Mouse (Mus musculus): ENCODE data around the gene Txndc16.

Gene Txndc16

GRCm38 (mm10) chr14:45220090-45220956 is at the start of gene Txndc16:
Gene Txndc16 (minus strand): TSS chr14:45220328.
- under 1% methylated on average over 59 of the region's 59 CpGs for WGBS

DNA sequence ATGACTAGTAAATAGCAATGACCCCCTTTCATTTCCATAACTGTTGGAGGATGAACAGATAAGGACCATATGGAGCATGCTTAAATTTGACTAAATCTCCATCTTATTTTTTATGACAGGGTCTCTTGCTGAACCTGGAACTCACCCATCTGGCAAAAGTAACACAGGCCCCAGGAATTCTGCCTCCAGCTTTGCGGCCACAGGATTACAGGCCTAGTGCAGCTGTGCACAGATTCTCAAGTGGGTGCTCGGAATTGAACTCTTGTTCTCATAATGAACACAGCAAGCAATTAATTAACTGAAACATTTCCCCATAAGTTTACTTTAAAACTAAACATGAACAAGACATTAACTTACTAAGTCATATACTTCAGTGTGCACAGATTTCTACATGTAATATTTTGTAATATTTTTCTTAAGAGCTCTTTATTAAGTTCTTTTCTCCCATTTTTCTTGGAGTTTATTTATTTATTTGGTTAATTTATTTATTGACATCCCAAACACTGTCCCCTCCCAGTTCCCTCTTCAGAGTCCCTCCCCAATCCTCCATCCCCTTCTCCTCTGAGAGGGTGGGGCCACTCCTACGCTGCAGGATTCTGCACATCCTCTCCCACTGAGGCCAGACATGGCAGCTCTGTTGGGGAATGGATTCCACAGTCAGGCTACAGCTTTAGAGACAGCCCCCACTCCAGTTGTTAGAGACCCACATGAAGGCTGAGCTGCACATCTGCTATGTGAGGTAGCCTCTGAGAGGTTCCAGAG is 43.9 kb upstream of the Txndc16 start:
- WGBS: 92% methylated on average over 3 of the region's 3 CpGs

- 83% methylated on average over 4 of the region's 4 CpGs for WGBS
Measured at GRCm38 (mm10) chr14:45251548-45252076, 31.5 kb upstream of the Txndc16 start.

- 61% methylated on average over 1 of the region's 1 CpGs for WGBS
Measured at GRCm38 (mm10) chr14:45241613-45242012, 21.5 kb upstream of the Txndc16 start.

GRCm38 (mm10) chr14:45239042-45239441 is 18.9 kb upstream of the Txndc16 start:
- WGBS: 79% methylated on average over 2 of the region's 2 CpGs

- WGBS: 8% methylated on average over 11 of the region's 11 CpGs
Measured at GRCm38 (mm10) chr14:45220957-45221630, 966 bp upstream of the Txndc16 start.

- WGBS: 1% methylated on average over 86 of the region's 86 CpGs
Measured at GRCm38 (mm10) chr14:45219281-45220089, 643 bp downstream of the Txndc16 start, which contains the start of gene Gpr137c. Gene Gpr137c (plus strand): TSS chr14:45219717.

DNA sequence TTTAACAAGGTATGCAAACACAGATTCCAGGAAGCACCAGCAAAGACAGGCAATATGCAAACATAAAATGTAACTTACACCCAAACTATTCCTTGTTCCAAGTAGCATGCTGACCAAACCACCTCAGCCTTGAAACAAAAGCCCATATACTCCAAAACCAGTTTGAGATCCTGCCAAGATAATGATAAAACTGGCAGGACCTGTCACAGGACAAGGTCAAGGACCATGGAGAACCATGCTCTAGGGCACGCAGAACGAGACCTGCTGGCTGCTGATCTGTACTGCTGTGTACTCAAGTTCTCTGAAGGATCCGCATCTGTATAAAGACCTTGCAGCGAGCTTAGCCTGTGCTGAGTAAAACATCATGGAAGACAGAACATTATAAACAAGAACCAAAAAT is 2.4 kb downstream of the Txndc16 start:
- WGBS: 75% methylated on average over 4 of the region's 4 CpGs

DNA sequence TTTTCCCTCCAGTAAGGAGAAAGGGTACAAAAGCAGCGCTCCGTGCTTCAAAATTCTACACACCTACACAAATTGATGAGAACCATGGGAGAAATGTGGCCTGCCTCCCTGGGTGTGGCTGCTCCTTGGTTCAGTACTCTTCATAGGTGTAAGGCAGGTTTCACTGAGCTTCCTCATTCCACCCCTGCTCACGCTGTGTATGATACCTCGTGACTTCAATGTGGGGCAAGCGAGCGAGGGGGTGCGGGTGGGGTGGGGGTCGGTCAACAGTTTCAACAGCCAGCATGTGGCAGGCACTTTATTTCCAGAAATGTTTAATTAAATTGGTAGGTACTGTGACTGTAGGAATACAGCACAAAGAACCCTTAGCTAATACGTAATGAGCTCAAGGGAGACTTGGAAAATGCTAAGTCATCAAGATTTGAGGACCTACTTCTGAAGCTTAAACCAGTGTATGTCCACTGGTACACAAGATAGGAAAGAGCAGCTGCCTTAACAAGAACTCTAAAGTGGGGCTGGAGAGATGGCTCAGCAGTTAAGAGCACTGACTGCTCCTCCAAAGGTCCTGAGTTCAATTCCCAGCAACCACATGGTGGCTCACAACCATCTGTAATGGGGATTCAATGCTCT is 3.3 kb downstream of the Txndc16 start:
- WGBS: 86% methylated on average over 9 of the region's 9 CpGs

DNA sequence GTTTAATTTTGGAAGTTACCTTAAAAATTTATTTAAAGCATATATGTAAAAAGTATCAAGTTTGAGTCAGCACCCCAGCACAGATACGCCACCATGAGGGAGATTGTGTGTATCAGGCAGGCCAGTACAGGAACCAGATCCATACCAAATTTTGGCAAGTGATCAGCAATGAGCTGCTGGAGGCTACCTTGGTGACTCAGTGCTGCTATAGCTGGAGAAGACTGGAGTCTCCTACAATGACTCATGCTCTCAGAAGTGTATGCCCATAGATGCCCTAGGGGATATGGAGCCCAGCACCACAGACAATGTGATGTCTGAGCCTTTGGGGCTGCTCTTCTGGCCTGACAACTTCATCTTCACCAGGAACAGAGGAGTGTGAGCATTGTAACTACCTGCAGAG is 8.7 kb downstream of the Txndc16 start:
- 69% methylated on average over 1 of the region's 1 CpGs for WGBS

- 75% methylated on average over 4 of the region's 4 CpGs for WGBS
Measured at GRCm38 (mm10) chr14:45210683-45211082, 9.4 kb downstream of the Txndc16 start.

- 32% methylated on average over 2 of the region's 2 CpGs for WGBS
Measured at GRCm38 (mm10) chr14:45190999-45191398, 29.1 kb downstream of the Txndc16 start.

DNA sequence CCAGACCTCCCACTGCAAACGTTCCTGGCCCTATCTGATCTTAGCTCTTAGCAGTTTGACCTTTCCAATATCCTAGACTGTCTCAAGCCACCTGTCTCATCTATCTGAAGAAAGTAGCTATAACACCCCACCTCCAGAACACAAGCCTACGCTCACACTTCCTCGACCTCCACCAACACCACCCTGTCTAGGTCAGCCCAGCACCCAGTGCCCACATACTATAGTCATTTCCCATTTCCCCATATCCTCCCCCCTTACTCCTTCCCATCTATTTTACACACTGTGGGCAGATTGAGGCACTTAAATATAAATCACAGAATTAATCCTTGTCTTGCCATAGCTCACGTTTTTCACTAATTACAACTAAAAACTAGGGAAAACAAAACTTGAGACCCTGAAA is 38.5 kb downstream of the Txndc16 start:
- WGBS: 81% methylated on average over 4 of the region's 4 CpGs

- WGBS: 85% methylated on average over 2 of the region's 2 CpGs
Measured at GRCm38 (mm10) chr14:45179606-45180005, 40.5 kb downstream of the Txndc16 start.

GRCm38 (mm10) chr14:45179186-45179585 is 40.9 kb downstream of the Txndc16 start:
- WGBS: 70% methylated on average over 2 of the region's 2 CpGs

DNA sequence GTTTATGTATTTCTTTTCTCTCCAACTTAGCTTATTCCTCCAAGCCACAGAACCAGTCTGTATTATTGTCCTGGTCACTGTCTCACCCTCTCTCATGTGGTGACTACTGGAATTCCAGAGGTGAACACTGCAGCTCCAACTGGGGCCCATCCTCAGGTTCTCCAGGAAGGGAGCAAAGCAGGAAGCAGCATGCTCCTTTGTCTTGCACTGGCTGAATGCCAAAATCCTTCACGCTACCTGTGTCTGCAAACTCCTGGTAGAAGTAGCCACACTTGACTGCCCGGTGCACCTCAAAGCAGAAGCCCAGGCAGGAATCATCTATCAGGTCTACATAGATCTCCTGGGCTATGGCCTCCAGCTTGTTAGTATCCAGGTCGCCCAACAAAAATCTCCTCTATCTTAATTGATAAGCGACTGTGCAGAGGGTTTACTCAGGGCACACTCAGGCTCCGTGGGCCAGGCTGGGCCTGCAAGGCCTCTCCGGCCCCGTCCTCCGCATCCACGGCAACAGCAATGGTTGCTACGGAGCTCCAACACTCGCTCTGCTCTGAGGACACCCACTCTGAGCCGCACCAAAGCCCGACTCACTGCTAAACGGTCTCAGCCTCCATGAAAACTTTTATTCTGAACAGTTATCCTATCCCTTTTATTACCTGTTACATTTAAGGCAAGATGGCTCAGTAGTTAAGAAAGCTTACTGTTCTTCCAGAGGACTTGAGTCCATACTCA is 45.0 kb downstream of the Txndc16 start:
- WGBS: 72% methylated on average over 14 of the region's 14 CpGs

DNA sequence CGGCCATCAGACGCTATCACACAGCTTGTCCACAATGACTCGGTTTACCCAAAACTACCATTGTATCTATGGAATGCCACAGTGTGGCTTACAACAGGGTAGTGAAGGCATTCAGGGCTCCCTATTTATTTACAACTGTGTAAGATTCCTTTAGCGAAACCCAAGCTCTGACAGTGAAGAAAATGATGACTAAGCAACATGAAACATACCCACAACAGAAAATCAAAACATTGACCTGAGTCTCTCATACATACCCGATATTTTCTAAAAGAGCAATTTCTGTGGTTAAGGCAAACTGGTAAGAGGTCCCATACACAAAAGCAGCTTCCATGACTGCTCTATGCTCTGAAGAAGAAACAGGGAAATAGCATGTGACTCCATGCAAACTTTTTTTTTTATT is 47.9 kb downstream of the Txndc16 start:
- WGBS: 98% methylated on average over 5 of the region's 5 CpGs

DNA sequence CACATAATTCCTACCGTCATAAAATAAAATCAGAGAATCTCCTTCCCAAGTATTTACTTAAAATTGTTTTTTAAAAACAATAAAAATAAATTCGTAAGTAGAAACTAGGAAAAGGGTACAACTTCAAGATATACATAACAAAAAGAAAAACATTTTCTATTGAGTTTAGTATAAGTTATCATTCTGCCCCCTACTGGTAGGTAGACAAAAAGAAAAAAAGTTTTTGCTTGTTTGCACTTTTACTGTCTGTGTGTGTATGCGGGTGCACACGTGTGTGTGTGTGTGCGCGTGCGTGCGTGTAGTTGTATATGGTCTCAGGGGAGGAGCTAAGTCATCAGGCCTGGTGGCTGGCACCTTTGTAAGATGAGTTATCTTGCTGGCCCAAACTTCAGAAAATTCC is 52.8 kb downstream of the Txndc16 start:
- WGBS: 87% methylated on average over 8 of the region's 8 CpGs

GRCm38 (mm10) chr14:45155511-45156173 is 64.5 kb downstream of the Txndc16 start:
- 82% methylated on average over 4 of the region's 4 CpGs for WGBS

Data from cerebral cortex, adult 2 months (tissue).